Mouse (Mus musculus) megakaryocyte progenitor cell, adult 5-6 weeks (primary cell): ENCODE results near the gene Ugt8a. TPM values are rescaled to one million over a fixed set of nuclear protein-coding genes. Genes with fewer than 3 reads are reported as not detected.

Experiments used
- ATAC-seq: replicated peaks from 2 replicates; pipeline ENCODE4 v1.8.0; 2016; ENCODE audit warnings: mild to moderate bottlenecking, moderate TSS enrichment, inconsistent platforms; ENCODE audit not compliant: poor library complexity
- total RNA-seq, 2 experiments: library from RNA; stranded (forward) in 1 of 2; stranded (reverse) in 1 of 2; fragments of 157-497, 149-512 nt in 1 of 2; fragments of 200-1000 nt in 1 of 2; gene quantifications; 2 replicates each; pipeline versions ENCODE4 v1.2.3 to v1.2.4; 2015 to 2017

Ugt8a gene
- total RNA-seq (2015) (0.10 and 0.95 TPM in 2 replicates), total RNA-seq (2017) (0.14 and 0.62 TPM in 2 replicates)

GRCm38 (mm10) chr3:125938092-125938755 is at the start of gene Ugt8a:
TSS of gene Ugt8a (minus strand) at chr3:125938619.
- peak; percentile 49 for ATAC-seq

DNA sequence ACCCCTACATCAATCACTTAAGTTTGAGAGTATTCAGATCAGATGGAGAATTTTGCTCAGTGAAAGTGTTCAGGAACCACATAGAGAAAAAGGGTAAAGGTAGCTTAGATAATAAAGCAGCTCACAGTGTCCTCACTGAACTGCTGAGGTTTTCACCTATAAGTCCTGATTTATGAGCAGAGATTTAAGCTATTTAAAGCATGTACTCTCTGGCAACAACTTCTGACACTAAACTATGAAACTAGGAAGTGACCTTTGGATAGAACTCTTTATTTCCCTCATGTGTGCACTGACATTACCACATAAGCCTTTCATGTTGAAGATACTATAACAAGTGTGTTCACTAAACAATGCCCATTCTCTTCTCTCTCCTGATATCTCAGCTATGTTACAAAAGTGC is 48.2 kb upstream of the Ugt8a start:
- ATAC-seq: no peak

- no peak for ATAC-seq
Measured at GRCm38 (mm10) chr3:125983707-125984420, 45.4 kb upstream of the Ugt8a start.

DNA sequence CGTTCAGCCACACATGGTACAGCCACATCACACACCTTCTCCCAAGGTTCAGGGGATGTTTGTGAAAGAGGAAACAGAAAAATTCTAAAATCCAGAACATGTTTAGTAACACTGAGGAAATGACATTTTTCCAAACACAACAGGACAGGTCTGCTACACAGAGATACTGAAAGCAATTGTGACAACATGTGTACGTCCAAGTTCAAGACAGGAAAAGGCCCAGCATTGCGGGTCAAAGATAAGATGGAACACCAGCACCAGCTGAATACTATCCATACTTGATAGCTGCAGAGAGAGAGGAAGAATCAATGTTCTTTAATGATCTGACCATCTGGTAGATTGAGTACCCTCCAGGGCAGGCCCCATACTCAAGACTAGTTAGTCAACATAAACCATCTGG is 41.1 kb upstream of the Ugt8a start:
- no peak for ATAC-seq

DNA sequence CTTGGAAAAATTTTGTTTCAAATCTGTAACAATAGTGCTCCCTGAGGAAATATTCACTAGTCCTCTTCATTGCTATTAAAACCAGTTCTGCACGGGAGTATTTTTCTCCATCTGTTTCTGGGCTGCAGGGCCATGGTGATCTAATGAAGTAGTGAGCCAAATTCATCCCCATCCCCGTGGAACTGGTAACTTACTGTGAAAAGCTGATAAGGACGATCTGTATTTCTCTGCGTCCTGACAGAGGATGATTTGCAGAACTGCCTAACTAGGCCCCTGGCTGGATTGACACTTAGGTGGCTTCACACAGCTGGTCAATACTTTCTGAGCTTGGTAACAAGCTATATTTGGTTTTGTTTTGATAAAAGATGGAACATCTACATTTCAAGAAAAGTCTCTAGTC is 37.5 kb upstream of the Ugt8a start:
- ATAC-seq: no peak

DNA sequence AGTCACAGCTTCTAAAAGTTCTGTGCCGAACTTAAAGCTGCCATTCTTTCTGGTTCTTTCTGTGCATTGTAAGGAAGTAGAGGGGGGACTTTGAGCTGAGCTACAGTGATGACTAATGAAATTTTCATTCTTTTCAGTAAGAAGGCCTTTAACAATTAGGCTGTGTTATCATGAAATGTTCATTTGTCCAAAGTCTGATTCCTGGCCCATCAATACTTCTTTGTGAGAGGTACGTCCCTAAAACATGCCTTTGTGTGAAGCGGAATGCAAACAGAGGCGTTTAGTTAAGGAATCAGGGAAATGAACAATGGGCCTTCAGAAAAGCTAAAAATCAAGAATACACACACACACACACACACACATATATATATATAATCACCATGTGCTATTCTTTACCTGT is 31.0 kb upstream of the Ugt8a start:
- ATAC-seq: no peak

DNA sequence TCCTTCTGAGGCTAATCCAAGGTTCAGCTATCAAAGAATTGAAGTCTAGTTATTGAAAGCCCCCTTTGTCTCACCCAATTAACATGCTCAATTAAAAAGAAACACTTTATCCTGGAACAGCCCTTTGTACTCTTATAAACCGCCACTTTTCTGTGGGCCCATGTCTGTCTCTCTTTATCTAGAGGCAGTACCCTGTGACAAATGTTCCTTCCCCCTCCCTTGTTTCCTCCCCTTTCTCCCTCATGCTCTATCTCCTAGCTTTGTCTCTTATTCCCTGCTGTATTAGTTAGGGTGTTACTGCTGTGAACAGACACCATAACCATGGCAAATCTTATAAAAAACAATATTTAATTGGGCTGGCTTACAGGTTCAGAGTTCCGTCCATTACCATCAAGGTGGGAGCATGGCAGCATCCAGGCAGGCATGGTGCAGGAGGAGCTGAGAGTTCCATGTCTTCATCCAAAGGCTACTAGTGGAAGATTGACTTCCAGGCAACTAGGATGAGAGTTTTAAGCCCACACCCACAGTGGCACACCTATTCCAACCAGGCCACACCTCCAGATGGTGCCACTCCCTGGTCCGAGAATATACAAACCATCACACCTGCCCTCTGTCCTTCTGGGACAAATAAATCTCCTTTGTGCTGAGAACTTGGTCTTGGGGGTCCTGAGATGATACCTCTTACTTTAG is 17.9 kb upstream of the Ugt8a start:
- no peak for ATAC-seq

- ATAC-seq: no peak
Measured at GRCm38 (mm10) chr3:125954881-125955280, 16.5 kb upstream of the Ugt8a start.

GRCm38 (mm10) chr3:125940811-125941210 is 2.4 kb upstream of the Ugt8a start:
- ATAC-seq: no peak

- ATAC-seq: peak; percentile 47
Measured at GRCm38 (mm10) chr3:125938756-125939109, 314 bp upstream of the Ugt8a start.

- ATAC-seq: no peak; the same call in 1 of the 2 replicates
Measured at GRCm38 (mm10) chr3:125937536-125938091, 805 bp downstream of the Ugt8a start.

GRCm38 (mm10) chr3:125935796-125936195 is 2.6 kb downstream of the Ugt8a start:
- ATAC-seq: no peak

DNA sequence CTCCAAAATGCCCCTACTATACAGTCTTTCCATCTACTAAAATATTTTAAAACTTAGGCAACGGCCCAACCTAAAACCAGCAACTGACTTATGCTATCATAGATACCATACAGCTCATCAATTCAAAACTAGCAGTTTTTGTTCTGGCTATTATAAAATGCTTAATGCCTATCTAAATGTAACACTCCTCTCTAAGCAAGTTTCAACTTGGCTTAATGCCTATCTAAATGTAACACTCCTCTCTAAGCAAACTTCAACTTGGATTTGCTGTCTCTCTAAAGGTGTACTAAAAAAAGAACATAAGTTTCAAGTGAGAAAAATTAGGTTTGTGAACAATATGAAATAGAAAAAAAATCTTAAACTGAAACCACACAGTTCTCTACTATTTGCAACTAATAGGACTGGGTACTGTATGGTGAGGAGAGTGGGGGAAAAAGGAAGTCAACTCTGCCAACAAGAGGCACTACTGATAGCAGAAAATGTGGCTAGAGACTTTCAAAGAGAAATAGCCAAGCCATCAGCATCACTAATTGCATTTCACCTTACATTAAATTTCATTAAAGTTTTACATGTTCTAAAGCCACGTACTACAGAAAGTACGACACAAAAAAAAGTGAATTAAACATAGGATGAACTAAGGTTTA is 5.7 kb downstream of the Ugt8a start:
- ATAC-seq: peak; percentile 90

DNA sequence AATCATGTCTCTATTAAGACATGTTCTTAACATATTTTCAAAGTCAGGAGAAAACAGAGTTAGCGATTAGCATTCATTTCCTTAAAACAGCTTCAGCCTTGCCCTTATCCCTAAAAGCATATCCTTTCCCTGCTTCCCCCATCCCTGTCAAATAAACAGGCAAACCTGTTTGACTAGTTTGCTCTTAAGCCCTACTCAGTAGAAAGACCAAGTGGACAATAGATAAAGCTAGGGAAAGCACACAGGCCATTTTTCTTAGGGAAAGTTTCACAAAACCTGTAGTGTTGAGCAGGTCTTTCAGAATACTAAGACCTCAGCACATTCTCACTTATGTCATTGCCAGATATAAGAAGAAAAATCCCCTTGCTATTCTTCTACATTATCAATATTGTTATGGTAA is 7.4 kb downstream of the Ugt8a start:
- no peak for ATAC-seq

- ATAC-seq: no peak
Measured at GRCm38 (mm10) chr3:125920876-125921275, 17.5 kb downstream of the Ugt8a start.

- no peak for ATAC-seq
Measured at GRCm38 (mm10) chr3:125898976-125899375, 39.4 kb downstream of the Ugt8a start.

DNA sequence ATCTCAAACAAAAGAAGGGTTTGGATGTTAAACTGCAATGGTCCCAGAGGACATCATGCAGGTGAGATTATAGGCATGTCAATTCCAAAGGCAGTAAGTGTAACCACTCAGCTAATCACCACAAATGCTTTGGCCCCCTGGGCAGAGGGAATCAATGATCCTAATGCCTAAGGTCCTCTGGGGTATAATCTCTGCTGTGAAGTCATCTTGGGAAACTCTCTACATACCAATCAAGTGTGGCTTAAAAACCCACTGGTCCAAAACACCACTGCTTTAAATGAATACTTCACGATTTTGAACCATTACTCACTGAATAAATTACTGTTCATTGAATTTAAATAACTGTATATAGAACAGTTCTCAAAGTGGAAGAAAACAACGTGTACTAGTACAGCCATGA is 51.3 kb downstream of the Ugt8a start:
- ATAC-seq: no peak

GRCm38 (mm10) chr3:125884879-125885278 is 53.5 kb downstream of the Ugt8a start:
- ATAC-seq: no peak

DNA sequence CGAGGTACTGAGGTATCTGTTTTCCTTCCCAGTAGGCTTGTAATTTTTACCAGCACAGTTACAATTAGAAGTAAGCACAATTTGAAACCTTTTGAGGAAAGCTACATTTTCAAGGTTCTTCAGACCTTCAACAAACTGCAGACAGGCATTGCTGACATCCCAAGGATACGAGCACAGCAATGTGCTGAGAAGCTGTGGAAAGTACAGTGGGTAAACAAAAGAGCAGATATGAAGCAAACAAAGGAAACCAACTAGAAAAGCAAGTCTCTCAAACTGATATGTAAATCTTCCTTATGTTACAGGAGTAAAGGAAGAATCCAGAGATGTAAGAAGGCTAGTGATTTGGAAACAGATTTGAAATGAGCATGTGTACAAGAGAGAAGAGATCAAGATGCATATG is 54.0 kb downstream of the Ugt8a start:
- ATAC-seq: no peak

DNA sequence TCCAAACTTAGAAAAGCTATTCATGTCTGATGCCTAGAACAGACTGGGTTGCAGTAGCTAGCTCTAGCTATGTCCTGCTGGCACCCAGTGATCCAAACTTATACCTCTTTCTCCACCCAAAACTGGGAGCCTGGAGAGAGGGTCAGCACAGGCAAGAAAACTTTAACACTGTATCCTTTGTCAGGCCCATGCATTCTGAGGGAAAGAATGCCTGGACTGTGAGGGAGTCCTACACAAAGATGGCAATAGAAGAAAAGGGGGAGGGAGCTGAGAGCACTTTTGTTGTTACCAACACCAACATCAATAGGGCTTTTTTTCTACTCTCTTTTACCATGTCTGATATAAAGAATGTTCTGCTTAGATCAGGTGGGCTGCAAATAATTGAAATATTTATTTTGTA is 55.4 kb downstream of the Ugt8a start:
- no peak for ATAC-seq

DNA sequence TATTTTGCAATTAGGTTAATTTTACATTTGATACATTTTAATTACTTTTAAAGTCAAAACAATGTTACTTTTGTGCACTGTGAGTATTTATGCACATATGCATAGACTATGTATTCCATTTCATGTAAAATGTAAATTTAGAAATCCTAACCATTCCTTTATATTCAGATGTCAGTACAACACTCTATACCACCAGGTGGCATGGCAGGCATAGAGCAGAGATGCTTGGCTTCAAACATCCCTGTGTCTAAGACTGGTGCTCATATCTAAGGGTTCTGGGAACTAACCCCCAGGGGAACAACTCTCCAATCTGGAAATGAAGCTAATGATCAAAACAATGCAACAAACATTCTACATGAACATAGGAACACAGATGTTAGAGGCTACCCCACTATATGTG is 56.6 kb downstream of the Ugt8a start:
- peak; percentile 46; the same call in 1 of the 2 replicates for ATAC-seq
